Mouse (Mus musculus) testis, adult 2 months (tissue): Measurements from ENCODE around the gene Cnot2.
"Not testable (repeated sequence)": the region's sequence is repeated elsewhere in the genome, so short reads cannot be mapped to it uniquely, and the experiment has no call there.

Source experiments
- CTCF ChIP-seq: fragments of 200-500 bp; IDR thresholded peaks from 2 replicates; pipeline ENCODE4 v1.5.1; 2012; ENCODE audit warnings: low read depth, mild to moderate bottlenecking, inconsistent platforms, low read length, moderate library complexity; ENCODE audit not compliant: control insufficient read depth, insufficient read depth, insufficient replicate concordance
- POLR2A ChIP-seq: fragments of 200-500 bp; IDR thresholded peaks from 2 replicates; pipeline ENCODE4 v1.6.1; 2012; ENCODE audit warnings: low read depth, mild to moderate bottlenecking, inconsistent platforms, low read length, moderate library complexity; ENCODE audit not compliant: control insufficient read depth

GRCm38 (mm10) chr10:116613250-116613649 lies 31.9 kb upstream of the Cnot2 start:
- TF ChIP-seq POLR2A, CTCF: not testable (repeated sequence)
